In genomic region chr15:86220715-86221114, GRCm38 (mm10) we compare ENCODE assay signal across 15 mouse cellular contexts. TPM values are rescaled to one million over a fixed set of nuclear protein-coding genes. Genes with fewer than 3 reads are reported as not detected.
DNase-seq lines count a peak whose midpoint lies in the region; ATAC-seq and TF ChIP-seq lines count a peak whose summit lies in the region.
"Had no signal": no experiment of that assay in that cellular context is flagged by ENCODE, and none has a peak within 500 bp of the region (broad histone marks: within the 10 kb centered on the region; RNA-seq: fewer than 3 reads in every experiment).

No protein-coding gene starts in this region.

- 26% methylated on average over 4 of the region's 4 CpGs for WGBS in kidney, adult 2 months
- 67% methylated on average over 4 of the region's 4 CpGs for WGBS in liver, postnatal 0 days (ENCODE audit: insufficient replicate concordance)
- 80% methylated on average over 4 of the region's 4 CpGs for WGBS in liver, embryonic 11.5 days

- no peaks in the 10 kb centered on the region for H3K27me3 ChIP-seq in kidney, adult 2 months (replicated peaks; ENCODE audit: control insufficient read depth, insufficient read depth, low read length)
- no peaks in the 10 kb centered on the region for H3K27me3 ChIP-seq in liver, postnatal 0 days (ENCODE audit: insufficient read depth, low read length)
- H3K27me3 ChIP-seq in liver, embryonic 11.5 days (replicated peaks; ENCODE audit: control insufficient read depth, insufficient read depth, low read length), result no peaks in the 10 kb centered on the region
- H3K27me3 ChIP-seq: limb, embryonic 12.5 days had no signal

- H3K4me2 ChIP-seq in liver, postnatal 0 days (ENCODE audit: low read depth, low read length), result no peak overlapping the region
- H3K4me2 ChIP-seq in liver, embryonic 11.5 days, result no peak overlapping the region
- H3K4me2 ChIP-seq: heart, embryonic 11.5 days; limb, embryonic 12.5 days; lung, embryonic 14.5 days had no signal

- no peak overlapping the region for H3K4me3 ChIP-seq in kidney, adult 2 months (ENCODE audit: insufficient read depth, low read depth, low read length)
- H3K4me3 ChIP-seq in liver, postnatal 0 days (ENCODE audit: low read depth, low read length), result no peak overlapping the region
- no peak overlapping the region for H3K4me3 ChIP-seq in liver, embryonic 11.5 days (ENCODE audit: low read depth, low read length)
- H3K4me3 ChIP-seq in bone marrow macrophage, adult 2 months (ENCODE audit: insufficient read depth, low read length), result peak overlapping the region; percentile 27
- H3K4me3 ChIP-seq: limb, embryonic 12.5 days had no signal

- no peak overlapping the region for H3K9ac ChIP-seq in liver, postnatal 0 days (replicated peaks)
- no peak overlapping the region for H3K9ac ChIP-seq in liver, embryonic 11.5 days (ENCODE audit: low read depth, low read length)
- H3K9ac ChIP-seq: lung, embryonic 14.5 days had no signal

- no peaks in the 10 kb centered on the region for H3K36me3 ChIP-seq in kidney, adult 2 months (ENCODE audit: control insufficient read depth, insufficient read depth, low read length)
- no peaks in the 10 kb centered on the region for H3K36me3 ChIP-seq in liver, postnatal 0 days (replicated peaks; ENCODE audit: insufficient read depth, low read length)
- H3K36me3 ChIP-seq in liver, embryonic 11.5 days (ENCODE audit: control insufficient read depth, insufficient read depth, low read length), result no peaks in the 10 kb centered on the region
- H3K36me3 ChIP-seq: limb, embryonic 12.5 days had no signal

- no peak for ATAC-seq in liver, postnatal 0 days
- ATAC-seq in liver, embryonic 11.5 days (replicated peaks; ENCODE audit: low FRiP score), result no peak
- ATAC-seq in CD4-positive, CD25-positive, alpha-beta regulatory T cell, adult 4 months, result no peak
- ATAC-seq: forebrain, embryonic 16.5 days had no signal

- TF ChIP-seq POLR2A in kidney, adult 2 months (IDR thresholded peaks at IDR 0.05; ENCODE audit: low read depth, low read length), result no peak
- no peak for TF ChIP-seq POLR2A in bone marrow macrophage, adult 2 months (IDR thresholded peaks at IDR 0.05; ENCODE audit: borderline replicate concordance, low read depth, low read length)

- DNase-seq in kidney, adult 2 months, result no peak
- no peak for DNase-seq in kidney, adult 9 months
- no peak for DNase-seq in liver, postnatal 0 days
- DNase-seq in liver, embryonic 11.5 days (ENCODE audit: low spot score), result no peak
- DNase-seq in lung, postnatal 14 days, result peak; percentile 30
- DNase-seq in neural tube, embryonic 10.5 days (ENCODE audit: extremely low spot score, low spot score), result no peak
- DNase-seq: adrenal gland, postnatal 25 days; lung, embryonic 14.5 days; midbrain, embryonic 14.5 days; right cerebral cortex, postnatal 25 days had no signal

- no peaks in the 10 kb centered on the region for H3K9me3 ChIP-seq in liver, postnatal 0 days (ENCODE audit: low read length)
- H3K9me3 ChIP-seq in liver, embryonic 11.5 days (ENCODE audit: control insufficient read depth, low read length), result no peaks in the 10 kb centered on the region

- TF ChIP-seq EP300 in liver, postnatal 0 days (IDR thresholded peaks at IDR 0.05; ENCODE audit: low read depth), result no peak

- peaks cover 10% of the 10 kb centered on the region for H3K4me1 ChIP-seq in kidney, adult 2 months (ENCODE audit: control insufficient read depth, insufficient read depth, low read length)
- no peaks in the 10 kb centered on the region for H3K4me1 ChIP-seq in liver, postnatal 0 days (ENCODE audit: insufficient read depth)
- no peaks in the 10 kb centered on the region for H3K4me1 ChIP-seq in liver, embryonic 11.5 days (replicated peaks; ENCODE audit: control insufficient read depth, insufficient read depth, low read length)
- H3K4me1 ChIP-seq in bone marrow macrophage, adult 2 months (ENCODE audit: control insufficient read depth, insufficient read depth, low read length), result peaks cover 57% of the 10 kb centered on the region
- H3K4me1 ChIP-seq: limb, embryonic 12.5 days had no signal

- peak overlapping the region; percentile 72 for H3K27ac ChIP-seq in kidney, adult 2 months (ENCODE audit: insufficient read depth, low read depth, low read length)
- peak overlapping the region; percentile 77 for H3K27ac ChIP-seq in liver, postnatal 0 days (ENCODE audit: low read depth)
- no peak overlapping the region for H3K27ac ChIP-seq in liver, embryonic 11.5 days (ENCODE audit: low read depth, low read length)
- peak overlapping the region; percentile 83 for H3K27ac ChIP-seq in bone marrow macrophage, adult 2 months (ENCODE audit: insufficient read depth, low read depth, low read length)
- H3K27ac ChIP-seq: limb, embryonic 12.5 days had no signal

- TF ChIP-seq CTCF in kidney, adult 2 months (conservative IDR thresholded peaks at IDR 0.05; ENCODE audit: insufficient read depth, insufficient read length, low read depth, low read length), result no peak
- TF ChIP-seq CTCF in liver, postnatal 0 days (IDR thresholded peaks at IDR 0.05; ENCODE audit: low read depth), result no peak
- TF ChIP-seq CTCF in bone marrow macrophage, adult 2 months (IDR thresholded peaks at IDR 0.05; ENCODE audit: low read depth, low read length), result no peak

RNA-seq across cellular contexts. Expression of gene Tbc1d22a, which starts 6.5 kb away (rescaled TPM):
- polyA plus RNA-seq in kidney, adult 2 months (2012; rRNA removed), result 31.7 and 34.5 TPM in 2 replicates
- polyA plus RNA-seq in liver, postnatal 0 days (2015; fragmentation: Nextera tagmentation; extraction: Ambion mirVana), result 6.0 and 6.4 TPM in 2 replicates
- 10.8 and 11.7 TPM in 2 replicates for polyA plus RNA-seq in liver, embryonic 11.5 days (2014; fragmentation: Nextera tagmentation; extraction: Ambion mirVana)
- polyA plus RNA-seq in bone marrow macrophage, adult 2 months (2012; ENCODE audit: insufficient read depth, insufficient read length, missing spikeins), result 37.2 and 39.8 TPM in 2 replicates
- polyA plus RNA-seq in CD4-positive, CD25-positive, alpha-beta regulatory T cell, adult 4 months (2017; shearing (Covaris generic)), result 10 to 100 TPM in 1 of 2 experiments, 1 to 10 TPM in 1; 8.4 to 16.2 TPM

RNA-seq across cellular contexts. Expression of gene Cerk, which starts 34.8 kb away (rescaled TPM):
- polyA plus RNA-seq in kidney, adult 2 months (2012; rRNA removed), result 19.7 and 20.8 TPM in 2 replicates
- polyA plus RNA-seq in liver, postnatal 0 days (2015; fragmentation: Nextera tagmentation; extraction: Ambion mirVana), result 5.5 and 6.1 TPM in 2 replicates
- polyA plus RNA-seq in liver, embryonic 11.5 days (2014; fragmentation: Nextera tagmentation; extraction: Ambion mirVana), result 8.4 and 8.5 TPM in 2 replicates
- 103 and 111 TPM in 2 replicates for polyA plus RNA-seq in bone marrow macrophage, adult 2 months (2012; ENCODE audit: insufficient read depth, insufficient read length, missing spikeins)
- 1 to 10 TPM; 5.1 to 6.1 TPM for polyA plus RNA-seq in CD4-positive, CD25-positive, alpha-beta regulatory T cell, adult 4 months (2017; shearing (Covaris generic))
